Mouse (Mus musculus) myocyte (in vitro differentiated cells): ENCODE data around the gene Zdhhc12.
"Not testable (repeated sequence)": the region's sequence is repeated elsewhere in the genome, so short reads cannot be mapped to it uniquely, and the experiment has no call there.

Source experiments
- CEBPB ChIP-seq: IDR thresholded peaks from 2 replicates; pipeline ENCODE4 v1.6.1; 2011; ENCODE audit warnings: mild to moderate bottlenecking, moderate library complexity; ENCODE audit not compliant: poor library complexity, insufficient read depth, severe bottlenecking
- E2F4 ChIP-seq: IDR thresholded peaks from one replicate; pipeline ENCODE4 v1.6.1; 2011; ENCODE audit warnings: mild to moderate bottlenecking, control low read depth, moderate library complexity; ENCODE audit not compliant: insufficient read depth
- MAX ChIP-seq: IDR thresholded peaks from one replicate; pipeline ENCODE4 v1.6.1; 2011; ENCODE audit warnings: low read depth, mild to moderate bottlenecking, control low read depth
- MYOD1 ChIP-seq, 3 experiments: IDR thresholded peaks; one replicate each; pipeline ENCODE4 v1.6.1; 2011; ENCODE audit warnings: control low read depth in 2 of 3, low read depth in 2 of 3, mild to moderate bottlenecking in 2 of 3, moderate library complexity in 1 of 3; ENCODE audit not compliant: insufficient read length in 2 of 3, control insufficient read depth in 1 of 3
- POLR2A ChIP-seq: IDR thresholded peaks from one replicate; pipeline ENCODE4 v1.6.1; 2011; ENCODE audit warnings: low read depth, mild to moderate bottlenecking, control low read depth, moderate library complexity; ENCODE audit not compliant: insufficient read length
- REST ChIP-seq: IDR thresholded peaks from one replicate; pipeline ENCODE4 v1.6.1; 2011; ENCODE audit warnings: mild to moderate bottlenecking, control low read depth, moderate library complexity; ENCODE audit not compliant: insufficient read depth, insufficient read length
- SRF ChIP-seq: IDR thresholded peaks from one replicate; pipeline ENCODE4 v1.6.1; 2011; ENCODE audit warnings: low read depth; ENCODE audit not compliant: control insufficient read depth, insufficient read length
- USF1 ChIP-seq: IDR thresholded peaks from one replicate; pipeline ENCODE4 v1.6.1; 2011; ENCODE audit warnings: low read depth, mild to moderate bottlenecking, control low read depth, moderate library complexity

DNA sequence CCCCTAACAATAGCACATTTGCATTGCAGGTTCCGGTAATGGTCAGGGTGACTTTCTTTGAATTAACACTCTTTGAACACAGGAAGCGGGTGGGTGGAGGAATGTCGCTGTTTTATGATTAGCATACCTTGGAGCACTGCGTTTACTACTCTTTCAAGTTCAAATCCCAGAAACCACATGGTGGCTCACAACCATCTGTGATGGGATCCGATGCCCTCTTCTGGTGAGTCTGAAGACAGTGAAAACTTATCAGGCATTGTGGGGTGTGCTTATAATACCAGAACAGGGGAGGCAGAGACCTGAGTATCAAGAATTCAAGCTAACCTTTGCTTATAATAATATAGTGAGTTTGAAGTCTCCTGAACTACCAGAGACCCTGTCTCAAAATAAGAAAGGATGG is 37.8 kb upstream of the Zdhhc12 start:
- TF ChIP-seq REST; POLR2A; CEBPB; E2F4; USF1; MAX; MYOD1 (IDR thresholded peaks at IDR 0.05; ENCODE audit: control insufficient read depth in 1 of 3, insufficient read length in 2 of 3, low read depth in 2 of 3); SRF: not testable (repeated sequence)
